Mouse (Mus musculus): ENCODE results near the gene Gm4131. TPM values are rescaled to one million over a fixed set of nuclear protein-coding genes. Genes with fewer than 3 reads are reported as not detected.

The Gm4131 gene
- polyA plus RNA-seq, 1 experiment from 2014 or later = not detected

- 0 out of 2 replicates have a peak, but pooled peaks cover 4% of the 10 kb centered on the region for H3K27me3 ChIP-seq (replicated peaks)
- WGBS (ENCODE audit: insufficient replicate concordance) = 74% methylated on average over 6 of the region's 6 CpGs
- H3K4me2 ChIP-seq = no peak overlapping the region
- H3K9me3 ChIP-seq (replicated peaks) = no peaks in the 10 kb centered on the region
- H3K4me1 ChIP-seq = no peaks in the 10 kb centered on the region
- H3K9ac ChIP-seq = no peak overlapping the region
- ATAC-seq = no peak
- H3K27ac ChIP-seq = no peak overlapping the region
- no peak overlapping the region for H3K4me3 ChIP-seq
- no peaks in the 10 kb centered on the region for H3K36me3 ChIP-seq
Observed at GRCm38 (mm10) chr14:62546296-62546695, 20.4 kb downstream of the Gm4131 start.

GRCm38 (mm10) chr14:62541751-62542150 is 25.0 kb downstream of the Gm4131 start:
- Histone ChIP-seq H3K4me3 (no peak overlapping the region), H3K4me2 (no peak overlapping the region), H3K36me3 (no peaks in the 10 kb centered on the region), H3K27ac (no peak overlapping the region), H3K4me1 (no peaks in the 10 kb centered on the region), H3K27me3 (replicated peaks) (0 out of 2 replicates have a peak, but pooled peaks cover 9% of the 10 kb centered on the region), H3K9ac (no peak overlapping the region), H3K9me3 (replicated peaks) (no peaks in the 10 kb centered on the region)
- WGBS (ENCODE audit: insufficient replicate concordance) = 51% methylated on average over 1 of the region's 1 CpGs
- no peak for ATAC-seq

GRCm38 (mm10) chr14:62539834-62540233 is 26.9 kb downstream of the Gm4131 start:
- Histone ChIP-seq H3K27ac (no peak overlapping the region), H3K4me3 (no peak overlapping the region), H3K27me3 (replicated peaks) (0 out of 2 replicates have a peak, but pooled peaks cover 5% of the 10 kb centered on the region), H3K4me2 (no peak overlapping the region), H3K9me3 (replicated peaks) (no peaks in the 10 kb centered on the region), H3K4me1 (no peaks in the 10 kb centered on the region), H3K36me3 (no peaks in the 10 kb centered on the region), H3K9ac (no peak overlapping the region)
- no peak for ATAC-seq
- WGBS (ENCODE audit: insufficient replicate concordance) = 62% methylated on average over 3 of the region's 3 CpGs

GRCm38 (mm10) chr14:62536988-62537387 is 29.7 kb downstream of the Gm4131 start:
- no peaks in the 10 kb centered on the region for H3K4me1 ChIP-seq
- H3K36me3 ChIP-seq = no peaks in the 10 kb centered on the region
- no peaks in the 10 kb centered on the region for H3K9me3 ChIP-seq (replicated peaks)
- H3K4me3 ChIP-seq = no peak overlapping the region
- H3K27me3 ChIP-seq (replicated peaks) = 0 out of 2 replicates have a peak, but pooled peaks cover 5% of the 10 kb centered on the region
- no peak overlapping the region for H3K4me2 ChIP-seq
- ATAC-seq = no peak
- no peak overlapping the region for H3K9ac ChIP-seq
- WGBS (ENCODE audit: insufficient replicate concordance) = 62% methylated on average over 5 of the region's 5 CpGs
- H3K27ac ChIP-seq = no peak overlapping the region

- H3K9me3 ChIP-seq (replicated peaks) = no peaks in the 10 kb centered on the region
- no peak overlapping the region for H3K4me3 ChIP-seq
- 0 out of 2 replicates have a peak, but pooled peaks cover 5% of the 10 kb centered on the region for H3K27me3 ChIP-seq (replicated peaks)
- no peak overlapping the region for H3K4me2 ChIP-seq
- H3K9ac ChIP-seq = no peak overlapping the region
- H3K4me1 ChIP-seq = no peaks in the 10 kb centered on the region
- H3K27ac ChIP-seq = no peak overlapping the region
- no peak for ATAC-seq
- WGBS (ENCODE audit: insufficient replicate concordance) = 63% methylated on average over 5 of the region's 5 CpGs
- no peaks in the 10 kb centered on the region for H3K36me3 ChIP-seq
Observed at GRCm38 (mm10) chr14:62536127-62536526, 30.6 kb downstream of the Gm4131 start.

- Histone ChIP-seq H3K4me2 (no peak overlapping the region), H3K27me3 (replicated peaks) (no peaks in the 10 kb centered on the region; the same call in 1 of the 2 replicates), H3K9ac (no peak overlapping the region), H3K4me3 (no peak overlapping the region), H3K27ac (no peak overlapping the region), H3K9me3 (replicated peaks) (no peaks in the 10 kb centered on the region), H3K4me1 (no peaks in the 10 kb centered on the region), H3K36me3 (no peaks in the 10 kb centered on the region)
- ATAC-seq = no peak
- 43% methylated on average over 2 of the region's 2 CpGs for WGBS (ENCODE audit: insufficient replicate concordance)
Observed at GRCm38 (mm10) chr14:62530951-62531350, 35.8 kb downstream of the Gm4131 start.

GRCm38 (mm10) chr14:62512845-62513244 is 53.9 kb downstream of the Gm4131 start:
- no peaks in the 10 kb centered on the region for H3K9me3 ChIP-seq (replicated peaks)
- WGBS (ENCODE audit: insufficient replicate concordance) = 57% methylated on average over 1 of the region's 1 CpGs
- H3K27me3 ChIP-seq (replicated peaks) = no peaks in the 10 kb centered on the region
- no peak overlapping the region for H3K9ac ChIP-seq
- no peak overlapping the region for H3K4me3 ChIP-seq
- no peak overlapping the region for H3K27ac ChIP-seq
- H3K4me1 ChIP-seq = no peaks in the 10 kb centered on the region
- H3K4me2 ChIP-seq = no peak overlapping the region
- no peaks in the 10 kb centered on the region for H3K36me3 ChIP-seq
- no peak for ATAC-seq

- no peak overlapping the region for H3K9ac ChIP-seq
- H3K4me2 ChIP-seq = no peak overlapping the region
- ATAC-seq = no peak
- whole genome bisulfite sequencing (ENCODE audit: insufficient replicate concordance) = 57% methylated on average over 3 of the region's 3 CpGs
- H3K27ac ChIP-seq = no peak overlapping the region
- H3K4me3 ChIP-seq = no peak overlapping the region
- no peaks in the 10 kb centered on the region for H3K4me1 ChIP-seq
- H3K27me3 ChIP-seq (replicated peaks) = no peaks in the 10 kb centered on the region
- H3K36me3 ChIP-seq = no peaks in the 10 kb centered on the region
- no peaks in the 10 kb centered on the region for H3K9me3 ChIP-seq (replicated peaks)
Observed at GRCm38 (mm10) chr14:62509350-62509749, 57.4 kb downstream of the Gm4131 start.

- Histone ChIP-seq H3K4me3 (no peak overlapping the region), H3K9ac (no peak overlapping the region), H3K27me3 (replicated peaks) (no peaks in the 10 kb centered on the region), H3K4me1 (no peaks in the 10 kb centered on the region), H3K36me3 (no peaks in the 10 kb centered on the region), H3K27ac (no peak overlapping the region), H3K4me2 (no peak overlapping the region), H3K9me3 (replicated peaks) (no peaks in the 10 kb centered on the region)
- ATAC-seq = no peak
- WGBS (ENCODE audit: insufficient replicate concordance) = 69% methylated on average over 3 of the region's 3 CpGs
Observed at GRCm38 (mm10) chr14:62506261-62506660, 60.5 kb downstream of the Gm4131 start.

- Histone ChIP-seq H3K4me3 (no peak overlapping the region), H3K4me1 (no peaks in the 10 kb centered on the region), H3K4me2 (no peak overlapping the region), H3K36me3 (no peaks in the 10 kb centered on the region), H3K9me3 (replicated peaks) (no peaks in the 10 kb centered on the region), H3K27ac (no peak overlapping the region), H3K9ac (no peak overlapping the region), H3K27me3 (replicated peaks) (no peaks in the 10 kb centered on the region)
- ATAC-seq = no peak
- WGBS (ENCODE audit: insufficient replicate concordance) = 62% methylated on average over 7 of the region's 7 CpGs
Observed at GRCm38 (mm10) chr14:62497391-62497790, 69.3 kb downstream of the Gm4131 start.

GRCm38 (mm10) chr14:62496501-62496900 is 70.2 kb downstream of the Gm4131 start:
- H3K9me3 ChIP-seq (replicated peaks) = no peaks in the 10 kb centered on the region
- no peak overlapping the region for H3K4me3 ChIP-seq
- no peaks in the 10 kb centered on the region for H3K4me1 ChIP-seq
- H3K4me2 ChIP-seq = no peak overlapping the region
- no peaks in the 10 kb centered on the region for H3K27me3 ChIP-seq (replicated peaks)
- no peak overlapping the region for H3K27ac ChIP-seq
- no peak for ATAC-seq
- no peak overlapping the region for H3K9ac ChIP-seq
- 42% methylated on average over 1 of the region's 1 CpGs for WGBS (ENCODE audit: insufficient replicate concordance)
- H3K36me3 ChIP-seq = no peaks in the 10 kb centered on the region

GRCm38 (mm10) chr14:62493456-62493855 is 73.3 kb downstream of the Gm4131 start:
- no peaks in the 10 kb centered on the region for H3K36me3 ChIP-seq
- H3K9me3 ChIP-seq (replicated peaks) = no peaks in the 10 kb centered on the region
- no peak overlapping the region for H3K9ac ChIP-seq
- ATAC-seq = no peak
- no peaks in the 10 kb centered on the region for H3K4me1 ChIP-seq
- no peak overlapping the region for H3K4me2 ChIP-seq
- H3K4me3 ChIP-seq = no peak overlapping the region
- H3K27me3 ChIP-seq (replicated peaks) = no peaks in the 10 kb centered on the region; the same call in 1 of the 2 replicates
- H3K27ac ChIP-seq = no peak overlapping the region
- 64% methylated on average over 5 of the region's 5 CpGs for WGBS (ENCODE audit: insufficient replicate concordance)

- WGBS (ENCODE audit: insufficient replicate concordance) = 34% methylated on average over 16 of the region's 16 CpGs
- no peak overlapping the region for H3K9ac ChIP-seq
- ATAC-seq = no peak
- H3K27ac ChIP-seq = no peak overlapping the region
- no peak overlapping the region for H3K4me2 ChIP-seq
- H3K4me3 ChIP-seq = no peak overlapping the region
- H3K4me1 ChIP-seq = no peaks in the 10 kb centered on the region
- no peaks in the 10 kb centered on the region; the same call in 1 of the 2 replicates for H3K27me3 ChIP-seq (replicated peaks)
- H3K36me3 ChIP-seq = no peaks in the 10 kb centered on the region
- H3K9me3 ChIP-seq (replicated peaks) = no peaks in the 10 kb centered on the region
Observed at GRCm38 (mm10) chr14:62492196-62492850, 74.4 kb downstream of the Gm4131 start.
